Mouse (Mus musculus) adrenal gland, postnatal 14 days (tissue): ENCODE results near the gene Map4k5. TPM values are rescaled to one million over a fixed set of nuclear protein-coding genes. Genes with fewer than 3 reads are reported as not detected.

Source experiments
- DNase-seq: peaks from one replicate; pipeline ENCODE4 v3.0.0; 2021; ENCODE audit warnings: mixed read lengths
- total RNA-seq: library from RNA; stranded (reverse); gene quantifications from 2 replicates; pipeline ENCODE4 v1.2.3, GENCODE M21; 2021

Map4k5 gene
- total RNA-seq, 1 experiment from 2014 or later, result 31.4 TPM

- no peak for DNase-seq
These were observed 7.7 kb downstream of the Map4k5 start for GRCm38 (mm10) chr12:69885170-69885923.

- no peak for DNase-seq
These were observed 8.9 kb downstream of the Map4k5 start for GRCm38 (mm10) chr12:69884053-69884452.

GRCm38 (mm10) chr12:69881198-69881905 lies 11.6 kb downstream of the Map4k5 start:
- DNase-seq, result no peak

- no peak for DNase-seq
These were observed 13.3 kb downstream of the Map4k5 start for GRCm38 (mm10) chr12:69879739-69880138.

- DNase-seq, result no peak
These were observed 13.8 kb downstream of the Map4k5 start for GRCm38 (mm10) chr12:69879172-69879665.

GRCm38 (mm10) chr12:69877842-69878363 lies 15.1 kb downstream of the Map4k5 start:
- no peak for DNase-seq

GRCm38 (mm10) chr12:69871632-69872031 lies 21.4 kb downstream of the Map4k5 start:
- DNase-seq, result no peak

GRCm38 (mm10) chr12:69867338-69867737 lies 25.7 kb downstream of the Map4k5 start:
- DNase-seq, result no peak

GRCm38 (mm10) chr12:69864164-69864692 lies 28.8 kb downstream of the Map4k5 start:
- DNase-seq, result no peak

GRCm38 (mm10) chr12:69863505-69863904 lies 29.5 kb downstream of the Map4k5 start:
- DNase-seq, result no peak

- DNase-seq, result no peak
These were observed 34.2 kb downstream of the Map4k5 start for GRCm38 (mm10) chr12:69858847-69859246.

- DNase-seq, result no peak
These were observed 35.4 kb downstream of the Map4k5 start for GRCm38 (mm10) chr12:69857597-69857996.

GRCm38 (mm10) chr12:69856398-69856797 lies 36.6 kb downstream of the Map4k5 start:
- no peak for DNase-seq

- DNase-seq, result no peak
These were observed 37.2 kb downstream of the Map4k5 start for GRCm38 (mm10) chr12:69855641-69856300.

GRCm38 (mm10) chr12:69853942-69854341 lies 39.1 kb downstream of the Map4k5 start:
- DNase-seq, result no peak

GRCm38 (mm10) chr12:69853387-69853786 lies 39.6 kb downstream of the Map4k5 start:
- no peak for DNase-seq

GRCm38 (mm10) chr12:69852288-69852687 lies 40.7 kb downstream of the Map4k5 start:
- DNase-seq, result no peak

- no peak for DNase-seq
These were observed 44.7 kb downstream of the Map4k5 start for GRCm38 (mm10) chr12:69848083-69848878.

- no peak for DNase-seq
These were observed 46.5 kb downstream of the Map4k5 start for GRCm38 (mm10) chr12:69846499-69846898.

- DNase-seq, result no peak
These were observed 47.3 kb downstream of the Map4k5 start for GRCm38 (mm10) chr12:69845722-69846121.
